Mouse (Mus musculus) forebrain, postnatal 0 days (tissue): ENCODE data around the gene Eng. TPM values are rescaled to one million over a fixed set of nuclear protein-coding genes. Genes with fewer than 3 reads are reported as not detected.
A peak's percentile ranks its signal among the peaks of the same experiment; 100 is the strongest.

Experiments used
- ATAC-seq: fragments of 200-750 bp; cut with Nextera tagmentation; 2 replicates; pipeline ENCODE4 v1.8.0; 2017; ENCODE audit warnings: mild to moderate bottlenecking, moderate library complexity
- DNase-seq: peaks from one replicate; pipeline ENCODE4 v3.0.0-alpha.2; 2015
- H3K27ac ChIP-seq: fragments of 300-500 bp; sonication (generic); 2 replicates; pipeline ENCODE4 v1.5.1; 2014; ENCODE audit warnings: low read depth, mild to moderate bottlenecking, antibody characterized with exemption, low read length, moderate library complexity, mixed read lengths
- H3K27me3 ChIP-seq: fragments of 300-500 bp; sonication (generic); 2 replicates; pipeline ENCODE4 v1.6.1; 2014; ENCODE audit warnings: mild to moderate bottlenecking, low read length, mixed read lengths; ENCODE audit not compliant: insufficient read depth
- H3K36me3 ChIP-seq: fragments of 300-500 bp; sonication (generic); 2 replicates; pipeline ENCODE4 v1.6.1; 2014; ENCODE audit warnings: mild to moderate bottlenecking, moderate library complexity; ENCODE audit not compliant: insufficient read depth
- H3K4me1 ChIP-seq: fragments of 300-500 bp; sonication (generic); 2 replicates; pipeline ENCODE4 v1.6.1; 2014; ENCODE audit warnings: antibody characterized with exemption; ENCODE audit not compliant: insufficient read depth
- H3K4me2 ChIP-seq: fragments of 300-500 bp; sonication (generic); 2 replicates; pipeline ENCODE4 v1.6.1; 2014; ENCODE audit warnings: low read depth, mild to moderate bottlenecking, moderate library complexity
- H3K4me3 ChIP-seq: fragments of 300-500 bp; sonication (generic); 2 replicates; pipeline ENCODE4 v1.5.1; 2014; ENCODE audit warnings: low read depth, low read length, mixed read lengths
- H3K9ac ChIP-seq: fragments of 300-500 bp; sonication (generic); 2 replicates; pipeline ENCODE4 v1.6.1; 2014; ENCODE audit warnings: mild to moderate bottlenecking
- H3K9me3 ChIP-seq: fragments of 300-500 bp; sonication (generic); 2 replicates; pipeline ENCODE4 v1.6.1; 2016; ENCODE audit warnings: low read length
- CTCF ChIP-seq: sonication (generic); IDR thresholded peaks from 2 replicates; pipeline ENCODE4 v1.5.1; 2016; ENCODE audit warnings: antibody characterized with exemption, control low read depth, low read depth
- WGBS: fragments of 180-500 bp; shearing (Covaris S2); extraction: QIAGEN DNeasy Blood & Tissue Kit; methylation state at CpG from one replicate; pipeline ENCODE4 v1.1.7; 2014; 5-methylcytosine and 5-hydroxymethylcytosine counted together
- polyA plus RNA-seq: library from polyadenylated mRNA; unstranded; fragments of >200 nt; fragmentation: Nextera tagmentation; extraction: Ambion mirVana; gene quantifications from 2 replicates; pipeline ENCODE4 v1.2.1, GENCODE M21; 2015
- total RNA-seq: library from RNA; depleted of rRNA; stranded (reverse); fragments of >200 nt; gene quantifications from 2 replicates; pipeline ENCODE4 v1.2.3, GENCODE M21; 2014

Gene Eng
- total and polyA plus RNA-seq, 2 experiments from 2014 or later = 14.7 to 22.1 TPM

DNA sequence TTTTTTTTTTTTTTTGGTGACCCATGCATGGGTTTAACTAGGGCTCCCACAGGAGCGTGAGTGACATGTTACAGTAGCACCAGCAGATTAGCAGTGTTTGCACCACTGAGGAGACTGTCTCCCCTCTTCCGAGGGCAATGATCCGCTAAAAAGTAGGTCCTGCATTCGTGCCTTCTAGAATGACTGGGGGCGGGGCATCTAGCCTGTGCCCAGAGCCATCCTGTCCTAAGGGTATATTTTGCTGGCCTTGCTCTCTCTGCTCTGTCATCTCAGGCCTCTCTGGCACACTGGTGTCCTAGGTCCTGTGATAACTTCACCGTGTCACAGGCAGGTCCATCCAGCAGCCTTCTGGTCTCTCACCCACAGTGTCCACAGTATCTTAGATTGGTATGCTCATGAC, 53.3 kb downstream of the Eng start:
- WGBS = 86% methylated on average over 6 of the region's 6 CpGs
- Histone ChIP-seq H3K27me3 (no peaks in the 10 kb centered on the region), H3K27ac (no peak overlapping the region), H3K4me3 (no peak overlapping the region), H3K9ac (no peak overlapping the region), H3K36me3 (peaks cover 18% of the 10 kb centered on the region), H3K4me2 (no peak overlapping the region), H3K4me1 (no peaks in the 10 kb centered on the region), H3K9me3 (no peaks in the 10 kb centered on the region)
- no peak for DNase-seq
- no peak for ATAC-seq
- TF ChIP-seq CTCF = no peak

DNA sequence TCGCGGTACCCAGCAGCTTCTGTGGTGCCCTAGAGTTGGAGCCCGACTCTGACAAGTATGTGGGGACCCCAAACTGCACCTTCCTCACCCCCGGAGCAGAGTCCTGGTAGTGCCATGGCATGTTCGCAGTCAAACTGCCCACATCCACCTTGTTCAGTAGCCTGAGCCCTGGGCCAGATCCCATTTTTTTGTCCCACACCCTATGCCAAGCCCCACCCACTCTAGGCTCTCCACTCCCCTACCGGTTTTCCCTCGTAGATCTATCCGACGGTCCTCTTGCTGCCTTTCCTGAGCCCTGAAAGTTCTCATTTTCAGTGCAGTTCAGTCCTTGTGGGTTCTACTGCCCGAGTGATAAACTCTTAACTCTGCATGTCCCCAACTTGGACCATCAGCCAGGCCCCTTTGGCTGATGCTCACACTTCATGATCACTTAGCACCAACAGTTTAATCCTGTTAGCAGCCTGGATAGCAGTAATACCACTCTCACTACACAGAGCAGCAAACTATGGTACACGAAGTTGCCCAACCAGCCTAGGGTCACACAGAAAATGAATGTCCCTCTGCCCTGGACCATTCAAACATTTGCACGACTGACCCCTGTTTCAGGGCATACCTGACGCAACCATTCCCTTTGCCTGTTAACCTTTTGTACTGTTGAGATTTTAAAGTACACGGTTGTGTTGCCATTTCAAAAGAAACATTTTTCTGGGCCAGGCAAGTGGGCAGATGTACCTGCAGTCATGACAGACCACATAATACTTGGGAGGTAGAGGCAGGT, 54.8 kb downstream of the Eng start:
- no peak for TF ChIP-seq CTCF
- 87% methylated on average over 14 of the region's 14 CpGs for WGBS
- DNase-seq (no peak), ATAC-seq (no peak)
- H3K9ac ChIP-seq = no peak overlapping the region
- peaks cover 31% of the 10 kb centered on the region for H3K36me3 ChIP-seq
- no peaks in the 10 kb centered on the region for H3K27me3 ChIP-seq
- no peak overlapping the region for H3K27ac ChIP-seq
- H3K9me3 ChIP-seq = no peaks in the 10 kb centered on the region
- H3K4me3 ChIP-seq = no peak overlapping the region
- H3K4me1 ChIP-seq = no peaks in the 10 kb centered on the region
- H3K4me2 ChIP-seq = no peak overlapping the region

DNA sequence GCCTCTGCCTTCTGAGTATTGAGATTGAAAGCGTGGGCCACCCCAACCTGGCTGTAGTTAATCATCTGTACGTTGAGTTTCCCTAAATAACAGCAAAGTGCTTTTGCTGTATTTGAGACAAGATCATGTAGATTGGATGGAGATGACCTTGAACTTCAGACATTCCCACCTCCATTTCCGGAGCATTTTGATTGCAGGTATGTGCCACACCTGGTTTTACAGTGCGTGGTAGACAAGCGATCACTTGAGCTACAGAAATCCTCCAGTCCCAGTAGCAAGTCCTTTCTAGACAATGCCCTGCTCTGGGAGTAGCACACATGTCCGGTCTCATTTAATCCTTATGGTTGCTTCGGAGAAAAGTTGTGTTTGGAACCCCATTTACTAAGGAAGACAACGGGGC, 56.7 kb downstream of the Eng start:
- Histone ChIP-seq H3K9me3 (no peaks in the 10 kb centered on the region), H3K9ac (no peak overlapping the region), H3K4me2 (no peak overlapping the region), H3K4me1 (no peaks in the 10 kb centered on the region), H3K27me3 (no peaks in the 10 kb centered on the region), H3K27ac (no peak overlapping the region), H3K4me3 (no peak overlapping the region), H3K36me3 (peaks cover 48% of the 10 kb centered on the region)
- ATAC-seq = no peak
- no peak for DNase-seq
- WGBS = 94% methylated on average over 8 of the region's 8 CpGs
- TF ChIP-seq CTCF = no peak

GRCm38 (mm10) chr2:32704021-32704421, 57.6 kb downstream of the Eng start, which contains the start of gene Fpgs:
Fpgs (minus strand) TSS chr2:32704145.
- no peaks in the 10 kb centered on the region for H3K27me3 ChIP-seq
- peaks cover 53% of the 10 kb centered on the region for H3K36me3 ChIP-seq
- no peak for TF ChIP-seq CTCF
- ATAC-seq = no peak
- H3K9me3 ChIP-seq = no peaks in the 10 kb centered on the region
- no peaks in the 10 kb centered on the region for H3K4me1 ChIP-seq
- no peak within 1 kb of the TSS for H3K27ac ChIP-seq
- no peak within 1 kb of the TSS for H3K4me3 ChIP-seq
- no peak within 1 kb of the TSS for H3K4me2 ChIP-seq
- WGBS = 90% methylated on average over 2 of the region's 2 CpGs
- no peak within 1 kb of the TSS for H3K9ac ChIP-seq
- DNase-seq = no peak

DNA sequence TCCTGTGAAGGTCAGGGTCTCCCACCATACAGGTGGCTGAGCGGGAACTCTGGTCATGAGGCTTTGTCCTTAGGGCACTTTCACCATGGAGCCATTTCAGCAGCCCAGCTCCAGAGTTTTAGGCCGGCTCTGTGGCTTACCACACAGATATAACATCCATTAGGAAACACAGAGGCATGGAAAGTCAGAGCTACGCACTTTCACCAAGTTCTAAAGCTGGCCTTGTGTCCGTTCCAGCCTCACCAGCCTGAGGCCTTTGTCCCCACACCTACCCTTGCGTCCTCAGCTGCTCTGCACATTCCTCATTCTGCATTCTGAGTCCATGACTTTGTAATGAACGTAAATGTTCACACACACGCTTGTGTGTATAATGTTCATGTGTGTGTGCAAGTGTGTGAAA, 58.6 kb downstream of the Eng start:
- no peak overlapping the region for H3K9ac ChIP-seq
- H3K9me3 ChIP-seq = no peaks in the 10 kb centered on the region
- no peak for TF ChIP-seq CTCF
- H3K27ac ChIP-seq = no peak overlapping the region
- ATAC-seq (no peak), DNase-seq (no peak)
- H3K27me3 ChIP-seq = no peaks in the 10 kb centered on the region
- no peaks in the 10 kb centered on the region for H3K4me1 ChIP-seq
- H3K4me2 ChIP-seq = no peak overlapping the region
- H3K4me3 ChIP-seq = no peak overlapping the region
- H3K36me3 ChIP-seq = peaks cover 63% of the 10 kb centered on the region
- WGBS = 92% methylated on average over 7 of the region's 7 CpGs

GRCm38 (mm10) chr2:32706971-32707370, 60.6 kb downstream of the Eng start:
- Histone ChIP-seq H3K4me1 (peaks cover 3% of the 10 kb centered on the region; the same call in 1 of the 2 replicates), H3K36me3 (peaks cover 69% of the 10 kb centered on the region), H3K27ac (no peak overlapping the region), H3K27me3 (no peaks in the 10 kb centered on the region), H3K9ac (no peak overlapping the region), H3K4me3 (no peak overlapping the region), H3K4me2 (no peak overlapping the region), H3K9me3 (no peaks in the 10 kb centered on the region)
- WGBS = 94% methylated on average over 6 of the region's 6 CpGs
- DNase-seq = no peak
- no peak for ATAC-seq
- no peak for TF ChIP-seq CTCF

DNA sequence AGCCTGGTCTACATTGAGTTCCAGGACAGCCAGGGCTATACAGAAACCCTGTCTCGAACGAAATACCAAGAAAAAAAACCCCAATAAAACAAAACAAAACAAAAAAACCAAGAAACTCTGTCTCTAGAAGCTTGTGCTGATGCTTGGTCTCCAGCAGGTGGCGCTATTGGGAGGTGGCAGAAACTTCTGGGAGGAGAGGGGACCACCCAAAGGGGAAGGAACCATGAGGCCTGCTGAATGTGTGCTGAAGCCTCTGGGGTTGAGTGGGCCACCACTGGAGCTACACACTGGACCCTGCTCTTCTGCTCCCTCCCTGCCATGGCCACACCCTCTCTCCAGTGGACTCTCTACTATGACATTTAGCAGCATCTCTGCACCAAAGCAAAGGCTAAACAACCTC, 62.2 kb downstream of the Eng start:
- Histone ChIP-seq H3K4me3 (no peak overlapping the region), H3K36me3 (peaks cover 60% of the 10 kb centered on the region), H3K27ac (no peak overlapping the region), H3K9ac (no peak overlapping the region), H3K4me2 (no peak overlapping the region), H3K9me3 (no peaks in the 10 kb centered on the region), H3K27me3 (no peaks in the 10 kb centered on the region), H3K4me1 (peaks cover 3% of the 10 kb centered on the region)
- peak; percentile 83 for TF ChIP-seq CTCF
- 32% methylated on average over 3 of the region's 3 CpGs for WGBS
- ATAC-seq (no peak), DNase-seq (peak; percentile 73)
